Mouse (Mus musculus) embryonic fibroblast, embryonic 13.5 days (primary cell): ENCODE data around the gene Clrn3.

Experiments used
- CTCF ChIP-seq: IDR thresholded peaks from 2 replicates; pipeline ENCODE4 v1.5.1; 2011; ENCODE audit warnings: mild to moderate bottlenecking, control low read depth, low read length, moderate library complexity, borderline replicate concordance; ENCODE audit not compliant: insufficient read depth
- POLR2A ChIP-seq: IDR thresholded peaks from 2 replicates; pipeline ENCODE4 v1.6.1; 2011; ENCODE audit warnings: low read depth, mild to moderate bottlenecking, control low read depth, low read length, moderate library complexity

DNA sequence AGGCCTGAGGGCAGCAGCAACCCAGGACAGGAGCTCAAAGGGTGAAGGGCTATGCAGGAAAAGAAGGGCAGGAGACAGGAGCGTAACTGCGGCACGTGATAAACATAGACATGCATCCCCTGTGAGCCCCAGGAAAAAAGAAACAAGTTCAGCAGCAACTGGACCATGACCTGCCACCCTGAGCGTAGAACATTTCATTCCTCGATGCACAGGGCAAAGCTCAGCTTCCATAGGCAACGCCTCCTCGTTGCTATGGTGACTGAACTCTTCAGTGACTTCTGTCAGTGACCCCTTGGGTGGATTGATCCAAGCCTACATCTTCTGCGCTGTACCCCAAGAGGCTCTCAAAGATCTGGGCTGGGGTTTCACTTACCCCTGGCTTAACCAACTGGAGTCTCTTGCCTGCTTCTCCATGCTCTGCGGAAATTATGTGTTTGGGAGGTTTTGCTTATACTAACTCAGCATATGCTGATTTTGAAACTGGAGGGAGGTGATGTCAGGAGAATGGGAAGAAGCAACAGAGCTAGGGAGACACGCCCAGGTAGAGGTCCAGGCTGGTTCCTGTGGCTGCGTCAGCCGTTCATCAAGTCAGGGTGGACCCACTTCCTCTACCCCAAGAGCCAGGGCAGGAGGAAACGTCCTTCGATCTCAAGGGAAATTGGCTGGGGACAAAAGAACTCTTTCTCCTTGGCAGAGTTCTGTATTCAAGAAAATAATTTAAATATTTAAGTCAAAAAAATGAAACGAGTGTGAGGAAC lies 6.5 kb downstream of the Clrn3 start:
- TF ChIP-seq CTCF (no peak), POLR2A (no peak)
